Mouse (Mus musculus) G1E-ER4 (cell line): Measurements from ENCODE around the gene Nfkbib. TPM values are rescaled to one million over a fixed set of nuclear protein-coding genes. Genes with fewer than 3 reads are reported as not detected.

Source experiments
- GATA1 ChIP-seq: IDR thresholded peaks from one replicate; pipeline ENCODE4 v1.8.0; 2012; ENCODE audit warnings: low read length, inconsistent platforms
- polyA plus RNA-seq: library from polyadenylated mRNA; stranded (reverse); fragments of >175 nt; gene quantifications from 2 replicates; pipeline ENCODE4 v1.2.3, GENCODE M21; 2012

Gene Nfkbib
- polyA plus RNA-seq, 1 experiment = 233 TPM

DNA sequence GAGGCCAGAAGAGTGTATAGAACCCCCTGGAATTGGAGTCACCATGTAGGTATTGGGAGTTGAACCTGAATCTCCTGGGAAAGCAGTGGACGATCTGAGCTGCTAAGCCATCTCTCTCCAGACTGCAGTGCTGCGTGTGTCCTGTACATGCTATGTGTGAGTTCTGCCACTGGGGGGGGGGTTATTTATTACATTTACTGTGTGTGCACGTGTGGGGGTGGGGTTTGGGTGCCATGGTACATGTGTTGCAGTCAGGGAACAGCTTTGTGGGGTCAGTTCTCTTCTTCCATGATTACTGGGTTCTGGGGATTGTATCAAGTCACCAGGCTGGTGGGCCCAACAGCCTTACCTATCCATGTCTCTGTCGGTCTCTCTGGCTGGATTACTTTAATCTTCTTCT lies 39.6 kb upstream of the Nfkbib start:
- TF ChIP-seq GATA1 = no peak

DNA sequence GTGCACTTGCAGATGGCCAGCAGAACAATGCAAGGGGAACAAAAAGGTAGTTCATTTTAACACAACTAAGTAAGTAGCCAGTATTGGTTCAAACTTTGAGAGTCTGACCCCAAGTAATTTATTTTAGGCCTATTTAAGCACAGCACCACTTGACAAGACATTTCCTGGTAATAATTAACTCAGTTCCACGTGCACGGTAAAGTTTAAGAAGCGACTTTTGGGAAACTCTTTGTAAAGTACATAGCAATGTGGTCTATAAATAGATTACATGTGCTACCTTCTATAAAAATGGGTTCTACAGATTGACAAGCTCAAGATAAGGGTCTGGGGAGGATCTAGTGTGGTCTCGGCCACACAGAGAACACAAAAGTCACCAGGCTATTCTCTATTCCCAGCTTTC lies 36.4 kb upstream of the Nfkbib start:
- TF ChIP-seq GATA1 = no peak

DNA sequence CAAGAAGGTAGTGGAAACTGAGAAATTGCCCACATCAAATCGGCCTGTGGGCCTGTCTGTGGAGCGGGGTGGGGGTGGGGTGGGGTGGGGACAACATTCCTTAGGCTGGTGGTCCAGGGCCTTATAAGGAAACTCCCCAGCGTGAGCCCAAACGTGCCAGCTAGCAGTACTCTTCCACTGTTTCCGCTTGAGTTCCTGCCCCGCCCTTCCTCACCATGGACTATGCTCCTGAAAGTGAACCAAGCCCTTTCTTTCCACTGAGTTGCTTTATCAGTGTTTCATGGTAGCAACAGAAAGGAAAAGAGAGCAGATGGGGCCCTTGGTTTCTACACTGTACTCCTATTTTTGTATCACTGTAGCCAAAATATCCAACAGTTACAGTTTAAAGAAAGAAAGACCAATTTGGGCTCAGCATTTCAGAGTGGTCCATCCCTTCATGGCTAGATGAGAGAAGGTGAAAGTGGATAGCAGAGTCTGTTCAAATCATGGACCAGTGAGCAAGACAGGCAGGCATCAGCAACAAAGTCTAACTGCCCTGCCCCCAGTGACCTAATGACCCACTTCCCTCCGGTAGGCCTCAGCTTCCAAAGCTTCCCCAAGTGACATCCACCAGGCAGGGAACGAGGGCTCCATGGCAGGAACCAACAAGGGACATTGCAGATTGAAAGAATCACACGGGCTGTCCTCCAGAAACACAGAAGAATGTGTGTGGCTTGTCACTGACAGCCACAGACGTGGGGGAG lies 35.7 kb upstream of the Nfkbib start:
- no peak for TF ChIP-seq GATA1

DNA sequence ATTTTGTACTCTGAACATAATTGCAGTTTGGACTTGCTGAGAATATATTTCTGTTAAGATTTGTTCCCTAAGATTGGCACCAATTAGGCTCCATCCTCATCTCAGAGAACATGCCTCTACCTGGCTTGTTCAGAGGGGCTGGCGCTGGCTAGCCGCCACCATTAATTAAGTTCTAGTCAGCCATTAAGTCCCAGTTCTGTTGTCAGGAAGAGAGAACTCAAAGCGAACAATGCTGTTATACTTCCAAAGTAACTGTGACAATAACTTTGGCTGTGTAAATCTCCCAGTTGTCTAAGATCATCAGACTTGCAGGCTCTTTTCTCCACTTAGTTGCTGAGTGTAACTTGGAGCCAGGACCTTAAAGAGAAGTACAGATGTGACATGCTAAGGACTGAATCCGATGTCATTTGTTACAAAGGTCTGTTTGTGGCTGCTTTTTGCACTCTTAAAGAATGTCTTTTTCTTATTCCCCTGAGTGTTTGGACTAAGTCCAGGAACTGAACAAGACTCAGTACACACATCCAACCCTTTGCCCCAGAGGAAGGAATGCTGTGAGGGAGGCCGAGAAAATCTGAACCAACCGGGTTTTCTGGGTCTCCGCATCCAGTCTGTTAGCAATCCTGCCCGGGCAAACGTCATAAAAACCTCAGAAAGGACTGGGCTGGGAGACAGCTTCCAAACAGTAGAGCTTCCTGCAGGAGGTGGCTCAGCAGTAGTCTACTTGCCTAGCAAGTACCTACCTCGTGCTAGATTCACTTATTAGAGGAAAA lies 34.8 kb upstream of the Nfkbib start:
- no peak for TF ChIP-seq GATA1

DNA sequence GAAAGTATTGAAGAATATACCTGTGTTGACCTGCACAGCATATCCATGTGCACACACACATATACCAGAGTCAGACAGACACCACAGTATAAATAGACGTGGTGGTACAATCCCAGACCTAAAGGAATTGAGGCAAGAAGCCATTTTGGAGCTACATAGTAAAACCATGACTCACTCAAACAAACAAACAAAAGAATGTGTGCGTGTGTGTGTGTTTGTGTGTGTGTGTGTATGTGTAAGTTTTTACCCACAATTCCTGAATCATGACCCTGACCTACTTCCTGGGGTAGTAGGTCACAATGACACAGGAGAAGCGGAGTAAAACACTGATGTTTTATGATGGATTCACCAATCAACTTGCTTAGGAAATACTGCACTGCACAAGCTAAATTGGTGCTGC lies 34.1 kb upstream of the Nfkbib start:
- no peak for TF ChIP-seq GATA1

DNA sequence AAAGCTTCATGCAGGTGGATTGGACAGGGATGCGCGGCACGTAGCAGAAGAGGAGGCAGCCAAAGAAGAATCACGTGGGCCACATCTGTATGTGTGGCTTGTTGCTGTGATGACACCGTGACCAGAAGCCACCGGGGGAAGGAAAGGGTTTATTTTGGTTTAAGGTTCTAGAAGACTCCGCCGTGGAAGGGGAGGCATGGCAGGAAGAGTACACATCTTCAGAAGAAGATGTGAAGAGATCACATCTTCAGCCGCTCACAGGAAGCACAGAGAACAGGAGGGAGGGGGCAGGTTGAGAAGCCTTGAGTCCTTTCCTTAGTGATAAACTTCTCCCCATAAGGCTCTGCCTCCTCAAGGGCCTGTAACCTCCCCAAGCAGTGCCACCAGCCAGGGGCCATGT lies 32.7 kb upstream of the Nfkbib start:
- no peak for TF ChIP-seq GATA1

DNA sequence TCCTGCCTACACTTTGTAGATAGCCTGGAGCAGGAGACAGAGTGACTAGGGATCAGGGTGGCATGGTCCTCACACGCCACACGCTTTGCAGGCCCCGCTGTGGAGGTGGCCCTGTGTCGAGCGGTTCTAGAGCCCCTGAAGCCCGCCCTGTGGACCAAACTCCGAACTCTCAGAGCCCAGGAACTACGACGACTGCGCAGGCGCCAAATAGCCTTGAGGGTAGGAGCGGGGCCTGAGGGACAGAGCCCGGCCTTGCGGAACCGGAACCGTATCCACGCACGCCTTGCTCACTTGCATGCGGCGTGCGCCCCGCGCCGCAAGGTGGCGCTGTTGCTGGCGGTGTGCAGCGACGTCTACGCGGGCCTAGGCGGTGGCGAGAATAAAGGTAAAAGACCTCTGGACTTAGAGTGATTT lies 29.3 kb upstream of the Nfkbib start:
- TF ChIP-seq GATA1 = no peak

DNA sequence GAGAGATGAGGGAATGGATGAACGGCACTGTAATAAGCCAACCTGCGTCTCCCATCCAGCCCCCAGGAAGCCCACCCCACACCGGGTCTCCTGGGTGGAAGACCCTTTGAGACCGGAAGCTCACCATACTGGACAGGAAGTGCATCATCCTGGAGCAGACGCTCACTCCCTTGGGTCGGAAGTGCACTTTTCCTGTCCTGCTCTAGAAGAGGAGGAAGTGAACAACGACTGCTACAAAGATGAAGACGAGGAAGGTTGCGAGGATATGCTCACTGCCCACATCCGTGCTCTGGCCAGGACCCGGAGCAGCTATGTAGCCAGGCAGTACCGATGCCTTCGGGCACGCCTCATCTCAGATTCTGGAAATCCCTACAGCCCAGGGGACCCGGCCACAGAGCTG lies 28.5 kb upstream of the Nfkbib start:
- no peak for TF ChIP-seq GATA1

DNA sequence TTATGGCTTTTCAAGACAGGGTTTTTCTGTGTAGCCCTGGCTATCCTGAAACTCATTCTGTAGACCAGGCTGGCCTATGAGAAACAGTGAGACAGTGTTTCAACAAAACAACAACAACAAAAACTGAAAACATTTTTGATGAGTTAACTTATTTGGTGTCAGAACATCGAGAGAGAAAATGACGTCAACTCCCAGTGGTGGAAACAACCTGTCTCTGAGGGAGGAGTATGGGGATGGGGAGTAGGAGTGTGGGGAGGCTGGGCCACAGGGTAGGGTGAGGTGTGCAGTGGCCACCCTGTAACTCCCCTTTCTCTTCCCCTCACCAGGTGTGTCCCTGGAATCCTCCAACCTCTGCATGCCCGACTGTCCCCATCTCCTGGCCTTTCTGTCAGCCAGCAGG lies 27.2 kb upstream of the Nfkbib start:
- no peak for TF ChIP-seq GATA1

DNA sequence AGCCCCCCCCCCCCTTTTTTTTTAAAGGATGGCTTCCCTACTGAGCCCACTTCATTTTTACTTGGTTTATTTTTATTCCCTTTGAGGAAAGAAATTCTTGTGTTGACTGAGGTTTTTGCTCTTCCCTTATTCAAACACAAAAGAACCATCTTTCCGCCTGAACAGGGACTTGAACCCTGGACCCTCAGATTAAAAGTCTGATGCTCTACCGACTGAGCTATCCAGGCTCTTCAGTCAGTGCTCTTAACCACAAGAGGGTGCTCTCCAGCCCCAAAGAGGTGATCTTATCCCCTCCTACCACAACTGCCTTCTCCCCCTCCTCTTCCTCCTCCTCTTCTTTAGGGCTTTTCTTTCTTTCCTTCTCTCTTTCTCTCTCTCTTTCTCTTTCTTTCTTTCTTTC lies 26.5 kb upstream of the Nfkbib start:
- no peak for TF ChIP-seq GATA1

DNA sequence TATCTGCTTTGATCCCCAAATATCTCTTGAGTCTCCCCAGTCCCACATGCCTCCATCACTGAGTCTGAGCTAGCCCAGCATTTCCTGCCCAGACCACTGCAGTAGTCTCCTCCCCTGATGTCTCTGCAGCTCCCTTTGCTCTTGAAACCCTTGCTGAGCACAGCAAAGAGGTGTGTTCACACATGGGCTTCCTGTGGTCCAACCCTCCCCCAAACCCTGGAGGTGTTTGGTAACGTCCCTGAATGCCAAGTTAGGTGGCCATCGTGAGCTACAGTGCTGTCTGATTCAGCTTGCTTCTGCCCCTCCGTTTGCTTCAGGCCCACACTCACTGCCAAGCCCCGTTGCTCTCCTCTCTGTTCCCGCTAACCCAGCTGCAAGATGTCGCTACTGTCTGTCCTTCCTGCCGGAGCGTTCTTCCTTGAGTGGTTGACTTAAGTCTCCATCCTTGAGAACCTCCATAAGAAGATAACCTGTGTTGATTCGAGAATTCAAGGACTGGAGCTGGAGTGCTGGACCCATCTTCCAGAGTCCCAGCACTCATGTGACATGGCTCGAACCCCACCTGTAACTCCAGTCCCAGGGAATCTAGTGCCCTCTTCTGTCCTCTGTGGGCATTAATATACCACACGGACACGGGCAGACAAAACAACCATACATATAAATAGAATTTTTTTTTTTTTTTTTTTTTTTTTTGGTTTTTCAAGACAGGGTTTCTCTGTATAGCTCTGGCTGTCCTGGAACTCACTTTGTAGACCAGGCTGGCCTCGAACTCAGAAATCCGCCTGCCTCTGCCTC lies 25.3 kb upstream of the Nfkbib start:
- TF ChIP-seq GATA1 = no peak

DNA sequence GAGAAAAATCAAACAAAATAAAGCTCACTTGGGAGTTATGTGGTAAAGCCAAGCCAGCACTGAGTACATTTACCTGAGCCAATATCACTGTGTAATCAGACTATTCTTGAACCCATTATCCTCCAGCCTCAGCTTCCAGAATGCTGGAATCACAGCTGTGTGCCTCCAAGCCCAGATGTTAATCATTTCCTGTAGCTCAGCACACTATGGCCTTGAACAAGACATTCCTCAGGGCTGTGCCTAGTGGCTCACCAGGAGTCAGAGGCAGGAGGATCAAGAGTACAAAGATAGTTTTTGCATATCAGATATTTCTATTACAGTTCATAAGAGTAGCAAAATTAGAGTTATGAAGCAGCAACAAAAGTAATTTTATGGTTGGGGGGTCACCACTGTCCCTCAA lies 24.4 kb upstream of the Nfkbib start:
- no peak for TF ChIP-seq GATA1

DNA sequence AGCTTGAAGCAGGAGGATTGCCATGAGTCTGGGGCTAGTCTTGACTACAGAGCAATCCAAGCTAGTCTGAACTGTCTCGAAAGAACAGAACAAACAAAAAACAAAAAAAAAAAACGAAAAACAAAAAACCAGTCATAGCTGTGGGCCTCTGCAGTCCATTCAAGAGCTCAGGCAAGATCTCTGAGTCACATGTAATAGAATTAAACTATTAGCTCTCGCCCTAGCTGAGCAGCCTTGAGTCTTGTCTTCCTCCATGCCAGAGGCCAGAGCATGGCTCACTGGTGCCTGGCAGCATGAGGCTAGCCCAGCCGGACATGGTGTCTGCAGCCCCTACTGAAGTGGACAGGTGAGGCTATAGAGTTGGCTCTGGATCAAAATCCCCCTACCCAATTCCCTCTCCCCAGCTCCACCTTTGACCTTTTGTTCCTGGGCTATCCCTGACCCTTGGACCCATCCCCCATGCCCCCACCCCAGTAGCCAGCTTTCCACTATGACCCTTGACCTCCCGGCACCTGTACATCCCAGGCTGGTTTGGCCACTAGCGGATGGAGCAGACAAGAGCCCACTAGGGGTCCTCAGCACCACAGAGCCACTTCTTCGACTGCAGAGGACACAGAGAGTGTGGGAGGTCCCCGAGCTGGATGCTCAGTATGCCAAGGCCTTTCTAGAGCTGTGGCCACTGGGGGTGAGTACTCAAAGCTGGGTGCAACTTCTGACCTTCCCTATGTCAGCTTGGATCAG lies 22.9 kb upstream of the Nfkbib start:
- no peak for TF ChIP-seq GATA1

DNA sequence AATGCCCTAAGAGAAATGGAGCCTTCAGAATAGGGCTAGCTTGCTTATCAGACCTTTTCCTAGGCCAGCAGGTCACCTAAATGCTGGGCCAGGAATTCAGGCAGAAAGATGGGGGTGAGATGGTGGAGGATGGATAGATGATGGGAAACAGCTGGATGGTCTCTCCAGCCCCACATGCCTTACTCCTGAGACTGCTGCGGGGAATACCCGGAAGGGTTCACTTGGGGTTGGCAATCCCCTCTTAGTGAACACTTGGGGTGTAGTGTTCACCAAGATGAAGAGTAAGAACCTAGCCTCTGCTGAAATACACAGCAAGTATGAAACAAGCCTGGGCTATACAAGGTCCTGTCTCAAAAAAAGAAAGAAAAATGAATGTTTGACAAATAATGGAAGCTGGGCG lies 21.9 kb upstream of the Nfkbib start:
- TF ChIP-seq GATA1 = no peak

DNA sequence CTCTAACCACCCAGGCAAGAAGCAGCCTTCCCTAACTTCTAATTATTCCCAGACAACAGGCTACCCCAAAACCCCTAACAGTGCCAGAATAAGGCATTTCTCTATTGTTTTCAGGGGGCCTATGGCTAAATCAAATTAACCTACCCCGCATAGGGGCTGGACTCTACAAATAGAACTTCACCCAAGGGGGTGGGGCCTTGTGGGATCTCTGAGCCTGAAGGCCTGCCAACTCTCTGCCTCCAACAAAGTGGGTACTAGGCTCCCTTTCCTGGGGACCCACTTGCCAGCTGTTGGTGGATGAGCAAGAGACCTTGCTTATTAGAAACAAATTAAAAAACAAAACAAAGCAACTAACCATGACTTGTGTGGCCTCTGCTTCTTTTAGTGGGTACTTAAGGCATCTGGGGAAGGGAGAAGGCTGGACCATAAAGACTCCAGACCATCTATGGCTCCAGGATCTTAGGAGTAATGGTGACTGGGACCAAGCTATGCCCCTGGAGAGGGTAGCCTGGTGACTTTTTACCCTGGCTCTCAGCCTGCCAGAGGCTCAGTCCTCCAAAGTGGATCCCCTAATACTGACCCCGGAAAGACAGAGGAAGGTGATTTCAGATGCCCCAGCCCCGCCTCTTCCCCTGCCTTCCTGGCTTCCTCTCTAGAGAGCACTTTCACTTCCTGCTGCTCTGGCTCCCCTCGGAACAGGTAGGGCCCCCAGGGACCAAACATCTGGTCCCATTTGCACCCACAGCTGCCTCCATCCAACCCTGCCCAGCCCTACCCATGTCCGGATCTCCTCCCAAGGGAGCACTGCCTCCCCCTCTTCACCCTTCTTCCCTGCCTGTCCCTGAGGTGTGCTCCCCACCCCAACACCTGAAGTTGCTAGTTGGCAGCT lies 21.2 kb upstream of the Nfkbib start, which contains the start of gene Rinl:
TSS of gene Rinl (plus strand) at position 663 of the 889 bp plus-strand sequence.
- no peak for TF ChIP-seq GATA1

DNA sequence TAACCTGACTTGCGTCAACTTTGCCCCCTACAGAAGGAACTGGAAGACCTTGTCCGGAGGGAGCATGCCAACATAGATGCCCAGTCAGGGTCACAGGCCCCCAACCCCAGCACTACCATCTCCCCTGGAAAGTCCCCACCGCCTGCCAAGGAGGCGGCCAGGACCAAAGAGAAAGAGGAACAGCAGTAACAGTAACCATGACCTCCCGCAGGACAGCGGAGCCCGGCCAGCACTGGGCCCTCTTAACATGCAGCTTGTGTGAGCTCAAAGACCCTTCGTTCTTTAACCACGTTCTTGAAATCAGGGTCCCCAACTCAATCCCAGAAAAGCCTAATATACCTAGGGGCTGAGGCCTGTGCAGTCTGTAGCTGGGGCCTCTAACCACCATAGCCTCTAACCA lies 20.6 kb upstream of the Nfkbib start:
- no peak for TF ChIP-seq GATA1
